Mouse (Mus musculus): ENCODE data around the gene Zfp277. TPM values are rescaled to one million over a fixed set of nuclear protein-coding genes. Genes with fewer than 3 reads are reported as not detected.

Zfp277 gene
- polyA plus RNA-seq, 1 experiment from 2014 or later = 8.3 TPM

DNA sequence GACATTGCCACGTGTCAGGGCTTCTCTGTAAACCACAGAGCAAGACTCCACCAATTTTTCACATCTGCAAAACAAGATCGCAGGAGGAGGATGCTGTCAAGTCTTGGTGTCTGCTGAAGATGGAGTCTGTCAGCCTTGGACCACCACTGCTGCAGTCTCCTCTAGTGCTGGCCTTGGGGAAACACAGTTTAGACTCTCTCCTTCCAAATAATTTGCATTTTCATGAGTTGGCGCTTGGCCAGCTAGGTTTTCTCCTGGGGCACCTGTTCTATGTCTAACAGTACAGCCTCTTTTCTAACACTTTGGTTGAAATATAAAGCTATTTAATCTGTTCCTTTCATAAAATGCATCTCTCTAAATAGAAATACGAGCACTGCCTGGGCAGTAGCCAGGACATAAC is 159.2 kb downstream of the Zfp277 start:
- Histone ChIP-seq H3K4me2 (ENCODE audit: low read depth, low read length) (no peak overlapping the region), H3K4me3 (ENCODE audit: low read depth, low read length) (no peak overlapping the region), H3K36me3 (replicated peaks; ENCODE audit: insufficient read depth, low read length) (no peaks in the 10 kb centered on the region), H3K27me3 (ENCODE audit: insufficient read depth, low read length) (no peaks in the 10 kb centered on the region), H3K9me3 (ENCODE audit: low read length) (no peaks in the 10 kb centered on the region), H3K27ac (ENCODE audit: low read depth) (no peak overlapping the region), H3K4me1 (ENCODE audit: insufficient read depth) (no peaks in the 10 kb centered on the region), H3K9ac (replicated peaks) (no peak overlapping the region)
- 68% methylated on average over 4 of the region's 4 CpGs for WGBS (ENCODE audit: insufficient replicate concordance)
- ATAC-seq (no peak), DNase-seq (no peak)
- TF ChIP-seq CTCF (IDR thresholded peaks at IDR 0.05; ENCODE audit: low read depth) = no peak
- no peak for TF ChIP-seq EP300 (IDR thresholded peaks at IDR 0.05; ENCODE audit: low read depth)

DNA sequence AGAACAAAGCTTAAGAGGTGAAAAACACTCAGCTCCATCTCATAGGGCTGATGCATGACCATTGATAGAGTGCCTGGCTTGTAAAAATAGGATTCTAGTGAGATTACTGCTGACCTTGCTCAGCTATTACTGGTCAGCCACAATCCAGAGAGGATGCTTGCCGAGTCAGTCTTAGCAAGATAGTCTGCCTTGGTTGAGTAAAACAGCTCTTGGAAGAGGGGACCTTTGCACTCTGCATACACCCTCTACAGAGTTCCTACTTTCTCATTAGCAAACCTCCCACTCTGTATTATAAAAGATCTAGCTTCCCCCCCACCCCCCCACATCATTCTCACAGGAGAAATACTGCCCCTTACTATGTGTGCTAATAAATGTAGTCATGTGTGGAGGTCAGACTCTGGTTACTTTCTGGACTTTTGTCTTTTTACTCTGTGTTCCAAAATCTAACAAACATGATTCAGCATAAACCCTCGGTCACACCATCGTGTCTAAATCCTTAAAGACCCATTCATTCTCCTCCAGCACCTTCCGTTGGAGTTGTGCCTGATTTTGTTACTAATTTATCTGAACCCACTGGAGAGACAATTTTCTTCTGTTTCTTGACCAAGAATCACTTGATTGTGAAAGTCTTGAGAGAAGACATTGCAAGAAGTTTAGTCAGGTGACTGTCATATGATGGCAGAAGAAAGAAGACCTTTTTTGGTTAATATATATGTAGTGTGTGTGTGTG is 164.9 kb downstream of the Zfp277 start:
- ATAC-seq (no peak), DNase-seq (no peak)
- H3K4me1 ChIP-seq (ENCODE audit: insufficient read depth) = no peaks in the 10 kb centered on the region
- no peak overlapping the region for H3K4me2 ChIP-seq (ENCODE audit: low read depth, low read length)
- no peaks in the 10 kb centered on the region for H3K9me3 ChIP-seq (ENCODE audit: low read length)
- WGBS (ENCODE audit: insufficient replicate concordance) = 85% methylated on average over 4 of the region's 4 CpGs
- no peaks in the 10 kb centered on the region for H3K36me3 ChIP-seq (replicated peaks; ENCODE audit: insufficient read depth, low read length)
- TF ChIP-seq CTCF (IDR thresholded peaks at IDR 0.05; ENCODE audit: low read depth) = no peak
- no peak for TF ChIP-seq EP300 (IDR thresholded peaks at IDR 0.05; ENCODE audit: low read depth)
- H3K27me3 ChIP-seq (ENCODE audit: insufficient read depth, low read length) = no peaks in the 10 kb centered on the region
- no peak overlapping the region for H3K4me3 ChIP-seq (ENCODE audit: low read depth, low read length)
- H3K9ac ChIP-seq (replicated peaks) = no peak overlapping the region
- no peak overlapping the region for H3K27ac ChIP-seq (ENCODE audit: low read depth)

DNA sequence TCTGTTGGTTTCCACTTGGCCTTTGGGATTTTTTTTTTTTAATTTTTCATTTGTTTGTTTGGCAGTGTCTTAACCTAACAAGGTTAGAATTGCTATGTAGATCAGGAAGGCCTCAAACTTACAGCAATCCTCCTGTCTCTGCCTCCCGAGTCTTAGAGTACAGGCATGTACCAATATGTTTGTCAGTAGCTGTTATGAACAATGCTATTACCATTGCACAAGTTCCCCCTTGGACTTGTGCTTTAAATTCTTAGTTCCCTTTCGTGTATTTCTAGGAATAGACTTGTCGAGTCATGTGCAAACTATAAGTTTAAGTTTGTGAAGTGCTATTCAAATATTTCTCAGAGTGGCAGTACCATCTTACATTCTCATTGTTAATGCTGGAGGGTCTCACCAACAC is 168.1 kb downstream of the Zfp277 start:
- no peak for ATAC-seq
- H3K9ac ChIP-seq (replicated peaks) = no peak overlapping the region
- H3K4me3 ChIP-seq (ENCODE audit: low read depth, low read length) = no peak overlapping the region
- H3K36me3 ChIP-seq (replicated peaks; ENCODE audit: insufficient read depth, low read length) = no peaks in the 10 kb centered on the region
- H3K27ac ChIP-seq (ENCODE audit: low read depth) = no peak overlapping the region
- H3K27me3 ChIP-seq (ENCODE audit: insufficient read depth, low read length) = no peaks in the 10 kb centered on the region
- WGBS (ENCODE audit: insufficient replicate concordance) = 45% methylated on average over 3 of the region's 3 CpGs
- no peak for TF ChIP-seq EP300 (IDR thresholded peaks at IDR 0.05; ENCODE audit: low read depth)
- no peak for TF ChIP-seq CTCF (IDR thresholded peaks at IDR 0.05; ENCODE audit: low read depth)
- H3K4me2 ChIP-seq (ENCODE audit: low read depth, low read length) = no peak overlapping the region
- DNase-seq = no peak
- H3K9me3 ChIP-seq (ENCODE audit: low read length) = no peaks in the 10 kb centered on the region
- no peaks in the 10 kb centered on the region for H3K4me1 ChIP-seq (ENCODE audit: insufficient read depth)

DNA sequence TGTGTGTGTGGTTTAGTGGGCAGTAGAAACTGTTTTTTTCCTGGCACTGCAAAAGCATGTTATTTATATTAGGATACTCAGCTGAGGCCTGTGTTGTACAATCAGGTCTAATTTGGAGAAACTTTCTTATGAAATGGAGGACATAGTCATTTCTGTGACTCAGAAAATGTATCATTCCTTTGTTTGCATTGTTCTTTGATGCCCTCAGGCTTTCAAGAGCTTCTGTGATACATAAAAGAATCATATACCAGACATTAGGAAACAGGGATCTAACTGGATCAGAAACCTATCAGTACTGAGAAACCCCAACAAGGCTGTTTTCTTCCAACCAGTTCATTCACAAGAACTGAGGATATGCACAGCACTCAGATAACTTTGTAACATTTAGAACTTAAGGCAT is 170.8 kb downstream of the Zfp277 start:
- TF ChIP-seq EP300 (IDR thresholded peaks at IDR 0.05; ENCODE audit: low read depth) (no peak), CTCF (IDR thresholded peaks at IDR 0.05; ENCODE audit: low read depth) (no peak)
- Histone ChIP-seq H3K4me2 (ENCODE audit: low read depth, low read length) (no peak overlapping the region), H3K4me1 (ENCODE audit: insufficient read depth) (no peaks in the 10 kb centered on the region), H3K36me3 (replicated peaks; ENCODE audit: insufficient read depth, low read length) (no peaks in the 10 kb centered on the region), H3K27me3 (ENCODE audit: insufficient read depth, low read length) (no peaks in the 10 kb centered on the region), H3K4me3 (ENCODE audit: low read depth, low read length) (no peak overlapping the region), H3K9me3 (ENCODE audit: low read length) (no peaks in the 10 kb centered on the region), H3K27ac (ENCODE audit: low read depth) (no peak overlapping the region), H3K9ac (replicated peaks) (no peak overlapping the region)
- DNase-seq = no peak
- no peak for ATAC-seq

- no peak for TF ChIP-seq EP300 (IDR thresholded peaks at IDR 0.05; ENCODE audit: low read depth)
These were observed 172.4 kb downstream of the Zfp277 start for GRCm38 (mm10) chr12:40273339-40273738.

GRCm38 (mm10) chr12:40272710-40273109 is 173.0 kb downstream of the Zfp277 start:
- no peaks in the 10 kb centered on the region for H3K27me3 ChIP-seq (ENCODE audit: insufficient read depth, low read length)
- ATAC-seq = no peak
- no peaks in the 10 kb centered on the region for H3K9me3 ChIP-seq (ENCODE audit: low read length)
- H3K36me3 ChIP-seq (replicated peaks; ENCODE audit: insufficient read depth, low read length) = no peaks in the 10 kb centered on the region
- 69% methylated on average over 4 of the region's 4 CpGs for WGBS (ENCODE audit: insufficient replicate concordance)
- H3K4me2 ChIP-seq (ENCODE audit: low read depth, low read length) = no peak overlapping the region
- TF ChIP-seq EP300 (IDR thresholded peaks at IDR 0.05; ENCODE audit: low read depth) = no peak
- no peak for TF ChIP-seq CTCF (IDR thresholded peaks at IDR 0.05; ENCODE audit: low read depth)
- no peaks in the 10 kb centered on the region for H3K4me1 ChIP-seq (ENCODE audit: insufficient read depth)
- H3K4me3 ChIP-seq (ENCODE audit: low read depth, low read length) = no peak overlapping the region
- DNase-seq = no peak
- H3K27ac ChIP-seq (ENCODE audit: low read depth) = no peak overlapping the region
- H3K9ac ChIP-seq (replicated peaks) = no peak overlapping the region

More at GRCm38 (mm10) chr12:40273339-40273738, 172.4 kb downstream of the Zfp277 start:
- no peaks in the 10 kb centered on the region for H3K36me3 ChIP-seq (replicated peaks; ENCODE audit: insufficient read depth, low read length)
- H3K9me3 ChIP-seq (ENCODE audit: low read length) = no peaks in the 10 kb centered on the region
- H3K27me3 ChIP-seq (ENCODE audit: insufficient read depth, low read length) = no peaks in the 10 kb centered on the region
- ATAC-seq (no peak), DNase-seq (no peak)
- no peaks in the 10 kb centered on the region for H3K4me1 ChIP-seq (ENCODE audit: insufficient read depth)
- WGBS (ENCODE audit: insufficient replicate concordance) = 50% methylated on average over 4 of the region's 4 CpGs
- H3K27ac ChIP-seq (ENCODE audit: low read depth) = no peak overlapping the region
- H3K4me3 ChIP-seq (ENCODE audit: low read depth, low read length) = no peak overlapping the region
- H3K4me2 ChIP-seq (ENCODE audit: low read depth, low read length) = no peak overlapping the region
- H3K9ac ChIP-seq (replicated peaks) = no peak overlapping the region

Measured in liver, postnatal 0 days (tissue).